Mouse (Mus musculus) liver, postnatal 0 days (tissue): ENCODE measurements around the gene Znrf3. TPM values are rescaled to one million over a fixed set of nuclear protein-coding genes. Genes with fewer than 3 reads are reported as not detected.

Experiments used
- ATAC-seq: fragments of 200-750 bp; cut with Nextera tagmentation; 2 replicates; pipeline ENCODE4 v1.8.0; 2017; ENCODE audit warnings: mild to moderate bottlenecking, moderate library complexity
- DNase-seq: peaks from one replicate; pipeline ENCODE4 v3.0.0-alpha.2; 2016
- H3K27ac ChIP-seq: fragments of 300-500 bp; sonication (generic); 2 replicates; pipeline ENCODE4 v1.5.1; 2014; ENCODE audit warnings: antibody characterized with exemption, moderate library complexity, mild to moderate bottlenecking, low read depth
- H3K27me3 ChIP-seq: fragments of 300-500 bp; sonication (generic); 2 replicates; pipeline ENCODE4 v1.6.1; 2014; ENCODE audit warnings: low read length, control low read depth, mixed read lengths; ENCODE audit not compliant: insufficient read depth
- H3K36me3 ChIP-seq: fragments of 300-500 bp; sonication (generic); replicated peaks from 2 replicates; pipeline ENCODE4 v1.6.1; 2014; ENCODE audit warnings: mild to moderate bottlenecking, control low read depth, low read length, moderate library complexity, mixed read lengths; ENCODE audit not compliant: insufficient read depth
- H3K4me1 ChIP-seq: fragments of 300-500 bp; sonication (generic); 2 replicates; pipeline ENCODE4 v1.6.1; 2014; ENCODE audit warnings: antibody characterized with exemption, mild to moderate bottlenecking, control low read depth; ENCODE audit not compliant: insufficient read depth
- H3K4me2 ChIP-seq: fragments of 300-500 bp; sonication (generic); 2 replicates; pipeline ENCODE4 v1.6.1; 2014; ENCODE audit warnings: low read depth, mild to moderate bottlenecking, low read length, moderate library complexity, mixed read lengths
- H3K4me3 ChIP-seq: fragments of 300-500 bp; sonication (generic); 2 replicates; pipeline ENCODE4 v1.5.1; 2014; ENCODE audit warnings: low read depth, low read length
- H3K9ac ChIP-seq: fragments of 300-500 bp; sonication (generic); replicated peaks from 2 replicates; pipeline ENCODE4 v1.6.1; 2014; ENCODE audit warnings: mild to moderate bottlenecking, moderate library complexity
- H3K9me3 ChIP-seq: fragments of 300-500 bp; sonication (generic); 2 replicates; pipeline ENCODE4 v1.6.1; 2016; ENCODE audit warnings: mild to moderate bottlenecking, control low read depth, low read length, mixed read lengths
- CTCF ChIP-seq: sonication (generic); IDR thresholded peaks from 2 replicates; pipeline ENCODE4 v1.5.1; 2016; ENCODE audit warnings: antibody characterized with exemption, low read depth
- EP300 ChIP-seq: IDR thresholded peaks from 2 replicates; pipeline ENCODE4 v1.6.1; 2016; ENCODE audit warnings: antibody characterized with exemption, low read depth, mild to moderate bottlenecking
- WGBS: fragments of 180-500 bp; shearing (Covaris S2); extraction: QIAGEN DNeasy Blood & Tissue Kit; methylation state at CpG from one replicate; pipeline ENCODE4 v1.1.7; 2014; ENCODE audit not compliant: insufficient replicate concordance; 5-methylcytosine and 5-hydroxymethylcytosine counted together
- polyA plus RNA-seq: library from polyadenylated mRNA; unstranded; fragments of >200 nt; fragmentation: Nextera tagmentation; extraction: Ambion mirVana; gene quantifications from 2 replicates; pipeline ENCODE4 v1.2.1, GENCODE M21; 2015

Znrf3 gene
- polyA plus RNA-seq, 1 experiment from 2014 or later = 4.5 TPM

DNA sequence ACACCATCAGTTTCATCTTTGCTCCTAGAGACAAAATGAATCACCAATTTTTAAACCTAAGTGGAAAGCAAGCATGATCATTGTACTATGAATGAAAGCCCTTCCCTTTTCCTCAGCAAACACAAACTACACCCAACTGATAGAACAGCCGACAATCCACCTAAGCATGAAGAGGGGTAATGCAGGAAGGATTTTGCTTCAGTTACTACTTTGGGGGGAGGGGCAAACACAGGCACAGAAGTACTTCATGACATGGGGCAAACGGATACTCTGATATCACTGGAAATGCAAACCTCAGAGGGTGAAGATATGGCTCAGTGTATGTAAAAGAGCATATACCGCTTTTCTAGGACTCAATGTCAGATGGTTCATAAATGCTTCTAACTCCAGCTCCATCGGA lies 20.5 kb downstream of the Znrf3 start:
- no peaks in the 10 kb centered on the region for H3K27me3 ChIP-seq
- ATAC-seq (no peak), DNase-seq (no peak)
- H3K27ac ChIP-seq = no peak overlapping the region
- no peak for TF ChIP-seq CTCF
- WGBS = 54% methylated on average over 4 of the region's 4 CpGs
- H3K4me3 ChIP-seq = no peak overlapping the region
- no peak overlapping the region for H3K4me2 ChIP-seq
- H3K9me3 ChIP-seq = no peaks in the 10 kb centered on the region
- no peaks in the 10 kb centered on the region for H3K36me3 ChIP-seq
- H3K9ac ChIP-seq = no peak overlapping the region
- peaks cover 11% of the 10 kb centered on the region for H3K4me1 ChIP-seq

DNA sequence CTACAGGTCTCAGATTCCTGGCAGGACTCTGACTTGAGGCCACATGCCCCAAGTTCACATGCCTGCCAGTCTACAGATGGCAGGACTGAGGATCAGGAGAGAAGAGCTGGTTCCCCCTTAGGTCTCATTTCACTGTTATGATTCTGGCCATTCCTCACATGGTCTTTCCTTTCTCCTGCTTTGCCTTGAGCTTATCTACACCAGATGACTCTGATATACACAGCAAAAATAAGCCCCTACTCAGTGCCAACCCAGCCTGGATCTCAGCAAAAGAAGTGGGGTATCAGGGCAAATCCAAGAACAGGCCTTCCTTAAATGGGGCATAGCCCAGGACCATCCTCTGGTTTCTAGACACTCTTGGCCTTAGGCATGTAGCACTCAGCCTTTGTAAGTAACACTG lies 21.6 kb downstream of the Znrf3 start:
- Histone ChIP-seq H3K27ac (no peak overlapping the region), H3K4me1 (peaks cover 11% of the 10 kb centered on the region), H3K36me3 (no peaks in the 10 kb centered on the region), H3K27me3 (no peaks in the 10 kb centered on the region), H3K4me3 (no peak overlapping the region), H3K4me2 (no peak overlapping the region), H3K9ac (no peak overlapping the region), H3K9me3 (no peaks in the 10 kb centered on the region)
- DNase-seq (no peak), ATAC-seq (no peak)
- TF ChIP-seq EP300 (no peak), CTCF (no peak)

GRCm38 (mm10) chr11:5422252-5422636 lies 22.4 kb downstream of the Znrf3 start:
- no peak for DNase-seq
- TF ChIP-seq CTCF (no peak), EP300 (no peak)
- Histone ChIP-seq H3K4me1 (peaks cover 11% of the 10 kb centered on the region), H3K4me2 (no peak overlapping the region), H3K9ac (no peak overlapping the region), H3K36me3 (no peaks in the 10 kb centered on the region), H3K27me3 (no peaks in the 10 kb centered on the region), H3K9me3 (no peaks in the 10 kb centered on the region), H3K27ac (no peak overlapping the region), H3K4me3 (no peak overlapping the region)
- no peak for ATAC-seq
- WGBS = 38% methylated on average over 1 of the region's 1 CpGs

- TF ChIP-seq EP300 = no peak
- no peak for TF ChIP-seq CTCF
- no peak overlapping the region for H3K9ac ChIP-seq
- no peak overlapping the region for H3K4me3 ChIP-seq
- H3K27me3 ChIP-seq = no peaks in the 10 kb centered on the region
- ATAC-seq = peak; percentile 55; the same call in 1 of the 2 replicates
- H3K27ac ChIP-seq = peak overlapping the region; percentile 77
- WGBS = 41% methylated on average over 4 of the region's 4 CpGs
- DNase-seq = no peak
- H3K36me3 ChIP-seq = no peaks in the 10 kb centered on the region
- no peaks in the 10 kb centered on the region for H3K9me3 ChIP-seq
- H3K4me2 ChIP-seq = no peak overlapping the region
- peaks cover 11% of the 10 kb centered on the region for H3K4me1 ChIP-seq
These were observed 23.0 kb downstream of the Znrf3 start for GRCm38 (mm10) chr11:5421506-5422251.

DNA sequence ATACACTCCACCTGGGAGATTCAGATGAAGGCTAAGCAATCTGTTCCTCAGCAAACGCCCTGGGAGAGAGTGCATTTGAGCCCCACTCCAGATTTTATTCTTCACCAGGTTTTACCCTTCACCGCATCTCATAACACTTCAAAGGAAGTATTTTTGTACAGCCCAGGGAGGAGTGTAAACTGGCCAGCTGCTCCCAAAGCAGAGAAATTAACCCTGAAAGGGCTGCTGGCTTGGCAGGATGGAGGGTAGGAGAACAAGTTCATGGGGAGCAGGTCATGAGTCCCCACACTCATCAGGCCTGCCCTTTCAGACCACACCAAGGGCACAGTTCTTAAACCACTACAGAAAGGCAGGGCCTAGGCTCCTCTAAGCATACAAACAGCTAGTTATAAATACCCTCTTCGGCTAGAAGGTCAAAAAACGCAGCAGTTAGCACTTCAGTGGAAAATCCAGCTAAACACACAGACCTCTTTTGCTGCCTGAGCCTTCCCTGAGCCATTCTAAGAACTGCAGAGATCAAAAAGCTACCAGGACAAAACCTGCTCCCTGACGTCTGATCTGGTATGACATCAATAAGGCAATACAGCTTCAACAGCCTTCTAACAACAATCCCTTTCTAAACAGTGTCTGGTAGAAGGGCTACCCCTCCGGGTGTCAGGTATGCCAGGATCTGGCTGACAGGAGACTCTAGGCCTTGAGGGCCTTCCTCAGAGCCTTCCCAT lies 28.9 kb downstream of the Znrf3 start:
- peak; percentile 40 for ATAC-seq

GRCm38 (mm10) chr11:5414856-5415616 lies 29.6 kb downstream of the Znrf3 start:
- no peaks in the 10 kb centered on the region for H3K9me3 ChIP-seq
- no peaks in the 10 kb centered on the region for H3K36me3 ChIP-seq
- H3K4me1 ChIP-seq = peaks cover 31% of the 10 kb centered on the region
- WGBS = 58% methylated on average over 2 of the region's 2 CpGs
- no peak overlapping the region for H3K9ac ChIP-seq
- no peaks in the 10 kb centered on the region for H3K27me3 ChIP-seq
- no peak for ATAC-seq
- H3K27ac ChIP-seq = peak overlapping the region; percentile 74
- H3K4me2 ChIP-seq = no peak overlapping the region
- no peak for TF ChIP-seq CTCF
- no peak for TF ChIP-seq EP300
- H3K4me3 ChIP-seq = no peak overlapping the region
- DNase-seq = no peak

More for the DNA sequence above, 28.9 kb downstream of the Znrf3 start:
- Histone ChIP-seq H3K4me2 (no peak overlapping the region), H3K27ac (peak overlapping the region; percentile 73), H3K9ac (no peak overlapping the region), H3K36me3 (no peaks in the 10 kb centered on the region), H3K4me1 (peaks cover 32% of the 10 kb centered on the region), H3K4me3 (no peak overlapping the region), H3K27me3 (no peaks in the 10 kb centered on the region), H3K9me3 (no peaks in the 10 kb centered on the region)
- no peak for DNase-seq
- TF ChIP-seq EP300 (no peak), CTCF (no peak)
- 37% methylated on average over 6 of the region's 6 CpGs for WGBS
